Mouse (Mus musculus) CH12.LX (cell line): ENCODE measurements around the gene Tescl. TPM values are rescaled to one million over a fixed set of nuclear protein-coding genes. Genes with fewer than 3 reads are reported as not detected.

Experiments
- DNase-seq: peaks from one replicate; pipeline ENCODE4 v3.0.0-alpha.2; 2013; ENCODE audit errors: extremely low read depth
- H3K27ac ChIP-seq: 2 replicates; pipeline ENCODE4 v1.5.1; 2012; ENCODE audit warnings: low read depth, mild to moderate bottlenecking, control low read depth, moderate library complexity; ENCODE audit not compliant: insufficient read depth
- H3K27me3 ChIP-seq: replicated peaks from 2 replicates; pipeline ENCODE3; 2012; ENCODE audit warnings: inconsistent platforms
- H3K36me3 ChIP-seq, 2 experiments: replicated peaks in 1 of 2; 2 replicates each; pipeline versions ENCODE3 to v1.6.1; 2012; ENCODE audit warnings: inconsistent platforms in 1 of 2, low read length in 1 of 2, mild to moderate bottlenecking in 1 of 2, mixed read lengths in 1 of 2, moderate library complexity in 1 of 2; ENCODE audit not compliant: control insufficient read depth in 1 of 2, insufficient read depth in 1 of 2
- H3K4me1 ChIP-seq, 2 experiments: 2 replicates each; pipeline ENCODE4 v1.6.1; 2012; ENCODE audit warnings: inconsistent platforms in 1 of 2, moderate library complexity in 1 of 2; ENCODE audit not compliant: insufficient read depth in 2 of 2, control insufficient read depth in 1 of 2
- H3K4me2 ChIP-seq: 2 replicates; pipeline ENCODE4 v1.6.1; 2012; ENCODE audit warnings: low read depth, mild to moderate bottlenecking, control low read depth; ENCODE audit not compliant: poor library complexity, insufficient read depth, severe bottlenecking
- H3K4me3 ChIP-seq, 3 experiments: fragments of 150-350 bp in 1 of 3; sonication (generic) in 1 of 3; replicated peaks in 1 of 3; 2 replicates each; pipeline versions ENCODE3 to v1.5.1; 2011 to 2012; ENCODE audit warnings: low read depth in 2 of 3, low read length in 2 of 3, mild to moderate bottlenecking in 2 of 3, moderate library complexity in 2 of 3, control low read depth in 1 of 3, improper control_type of control experiment in 1 of 3, inconsistent platforms in 1 of 3, mixed read lengths in 1 of 3; ENCODE audit not compliant: poor library complexity in 1 of 3
- H3K79me2 ChIP-seq: replicated peaks from 2 replicates; pipeline ENCODE4 v1.6.1; 2012; ENCODE audit warnings: mild to moderate bottlenecking, moderate library complexity; ENCODE audit not compliant: control insufficient read depth, poor library complexity, insufficient read depth, severe bottlenecking; ENCODE audit errors: extremely low read depth
- H3K9ac ChIP-seq: 2 replicates; pipeline ENCODE4 v1.6.1; 2012; ENCODE audit warnings: low read depth, mild to moderate bottlenecking, control low read depth, moderate library complexity; ENCODE audit not compliant: insufficient read depth
- H3K9me3 ChIP-seq: replicated peaks from 2 replicates; pipeline ENCODE3; 2012; ENCODE audit warnings: low read length, inconsistent platforms, mixed read lengths
- CHD1 ChIP-seq: IDR thresholded peaks from 2 replicates; pipeline ENCODE4 v1.6.1; 2012; ENCODE audit warnings: low read depth, low read length, improper control_type of control experiment, inconsistent platforms
- CHD2 ChIP-seq: IDR thresholded peaks from 2 replicates; pipeline ENCODE4 v1.6.1; 2011; ENCODE audit warnings: low read length, improper control_type of control experiment
- CTCF ChIP-seq, 2 experiments: IDR thresholded peaks in 1 of 2; conservative IDR thresholded peaks in 1 of 2; 2 replicates each; pipeline ENCODE4 v1.5.1; 2011 to 2012; ENCODE audit warnings: low read depth in 2 of 2, low read length in 2 of 2, improper control_type of control experiment in 1 of 2, inconsistent platforms in 1 of 2, mild to moderate bottlenecking in 1 of 2, moderate library complexity in 1 of 2
- ELF1 ChIP-seq: IDR thresholded peaks from 2 replicates; pipeline ENCODE4 v1.6.1; 2014; ENCODE audit warnings: low read depth, mild to moderate bottlenecking, inconsistent platforms, low read length, improper control_type of control experiment
- ETS1 ChIP-seq: conservative IDR thresholded peaks from 2 replicates; pipeline ENCODE4 v1.6.1; 2012; ENCODE audit warnings: low read depth, mild to moderate bottlenecking, inconsistent platforms, low read length, improper control_type of control experiment, moderate library complexity
- GABPA ChIP-seq: IDR thresholded peaks from 2 replicates; pipeline ENCODE4 v1.6.1; 2012; ENCODE audit warnings: low read depth, low read length, improper control_type of control experiment, inconsistent platforms; ENCODE audit not compliant: insufficient replicate concordance
- HCFC1 ChIP-seq: IDR thresholded peaks from 2 replicates; pipeline ENCODE4 v1.6.1; 2012; ENCODE audit warnings: low read depth, mild to moderate bottlenecking, inconsistent platforms, low read length, improper control_type of control experiment
- JUND ChIP-seq: conservative IDR thresholded peaks from 2 replicates; pipeline ENCODE4 v1.6.1; 2011; ENCODE audit warnings: low read depth, low read length, improper control_type of control experiment
- KAT2A ChIP-seq: IDR thresholded peaks from 2 replicates; pipeline ENCODE4 v1.6.1; 2012; ENCODE audit warnings: low read length, improper control_type of control experiment, inconsistent platforms; ENCODE audit not compliant: insufficient replicate concordance
- MAFK ChIP-seq: IDR thresholded peaks from 2 replicates; pipeline ENCODE4 v1.6.1; 2011; ENCODE audit warnings: low read length, improper control_type of control experiment; ENCODE audit not compliant: insufficient replicate concordance
- MAX ChIP-seq: IDR thresholded peaks from 2 replicates; pipeline ENCODE4 v1.6.1; 2011; ENCODE audit warnings: low read length, improper control_type of control experiment
- MXI1 ChIP-seq: IDR thresholded peaks from 2 replicates; pipeline ENCODE4 v1.6.1; 2011; ENCODE audit warnings: mild to moderate bottlenecking, low read depth, low read length, improper control_type of control experiment
- MYC ChIP-seq: IDR thresholded peaks from 2 replicates; pipeline ENCODE4 v1.6.1; 2011; ENCODE audit warnings: low read depth, mild to moderate bottlenecking, improper control_type of control experiment, low read length
- NELFE ChIP-seq: IDR thresholded peaks from 2 replicates; pipeline ENCODE4 v1.6.1; 2011; ENCODE audit warnings: low read depth, low read length, improper control_type of control experiment
- NRF1 ChIP-seq: IDR thresholded peaks from 2 replicates; pipeline ENCODE4 v1.6.1; 2014; ENCODE audit warnings: low read depth, mild to moderate bottlenecking, inconsistent platforms, low read length, improper control_type of control experiment, moderate library complexity
- RAD21 ChIP-seq: IDR thresholded peaks from 2 replicates; pipeline ENCODE4 v1.6.1; 2011; ENCODE audit warnings: low read depth, mild to moderate bottlenecking, low read length, improper control_type of control experiment, moderate library complexity
- SIN3A ChIP-seq: IDR thresholded peaks from 2 replicates; pipeline ENCODE4 v1.6.1; 2012; ENCODE audit warnings: low read length, improper control_type of control experiment, inconsistent platforms
- SMC3 ChIP-seq: IDR thresholded peaks from 2 replicates; pipeline ENCODE4 v1.6.1; 2011; ENCODE audit warnings: low read depth, low read length, improper control_type of control experiment
- TBP ChIP-seq: conservative IDR thresholded peaks from 2 replicates; pipeline ENCODE4 v1.6.1; 2011; ENCODE audit warnings: low read depth, low read length, improper control_type of control experiment
- TCF12 ChIP-seq: IDR thresholded peaks from 2 replicates; pipeline ENCODE4 v1.6.1; 2014; ENCODE audit warnings: low read depth, mild to moderate bottlenecking, inconsistent platforms, low read length, improper control_type of control experiment
- USF1 ChIP-seq: IDR thresholded peaks from 2 replicates; pipeline ENCODE4 v1.6.1; 2014; ENCODE audit warnings: low read depth, mild to moderate bottlenecking, inconsistent platforms, low read length, improper control_type of control experiment
- USF2 ChIP-seq: conservative IDR thresholded peaks from 2 replicates; pipeline ENCODE4 v1.6.1; 2011; ENCODE audit warnings: low read depth, low read length, improper control_type of control experiment
- ZMIZ1 ChIP-seq: IDR thresholded peaks from 2 replicates; pipeline ENCODE4 v1.6.1; 2012; ENCODE audit warnings: low read depth, mild to moderate bottlenecking, inconsistent platforms, low read length, improper control_type of control experiment
- ZNF384 ChIP-seq: IDR thresholded peaks from 2 replicates; pipeline ENCODE4 v1.6.1; 2012; ENCODE audit warnings: low read depth, low read length, improper control_type of control experiment, inconsistent platforms
- dilution Hi-C: fragments of 300-500 bp; cut with MboI; formaldehyde crosslinking; loops from 2 replicates; pipeline ENCODE4 v1.14.3; 2020; ENCODE audit warnings: low sequenced_read_pairs; ENCODE audit not compliant: extremely low pct_unique_long_range_greater_than_20kb, extremely low pct_ligation_motif_present
- in situ Hi-C: fragments of 300-500 bp; cut with MboI; formaldehyde crosslinking; loops from 3 replicates; pipeline ENCODE4 v1.14.3; 2019; ENCODE audit warnings: low sequenced_read_pairs, low pct_ligation_motif_present, low pct_unique_long_range_greater_than_20kb, mixed read lengths
- polyA plus RNA-seq: library from polyadenylated mRNA; unstranded; fragments of >175 nt; gene quantifications from 2 replicates; pipeline ENCODE4 v1.2.1, GENCODE M21; 2012; ENCODE audit warnings: low read depth; ENCODE audit not compliant: insufficient read length
- total RNA-seq, 2 experiments: library from RNA; depleted of rRNA; stranded (reverse); fragments of 300-350 nt in 1 of 2; fragments of >200 nt in 1 of 2; gene quantifications; 2 replicates each; pipeline ENCODE4 v1.2.3; 2012 to 2014

The Tescl gene
- total and polyA plus RNA-seq, 3 experiments, result not detected

- DNase-seq, result no peak
- H3K9me3 ChIP-seq, result no peaks in the 10 kb centered on the region
- H3K27ac ChIP-seq, result no peak overlapping the region
- no peaks in the 10 kb centered on the region for H3K79me2 ChIP-seq
- dilution Hi-C loops, result no loop called here
- no peak for TF ChIP-seq SIN3A
- TF ChIP-seq MYC, result no peak
- no peak for TF ChIP-seq USF1
- TF ChIP-seq TCF12, result 0 out of 2 replicates have a peak, but pooled peaks have one; percentile 12
- in situ Hi-C loops, result loop anchor here (25.0 kb wide), 1 partner anchor 416 kb away; the partner anchor contains the start of genes Vmn1r180 and Vmn1r181
- no peak overlapping the region for H3K9ac ChIP-seq
- peaks cover 32 to 70% of the 10 kb centered on the region in 2 experiments for H3K4me1 ChIP-seq
- H3K36me3 ChIP-seq, result peaks cover 0 to 24% of the 10 kb centered on the region in 2 experiments
- H3K27me3 ChIP-seq, result no peaks in the 10 kb centered on the region
- H3K4me2 ChIP-seq, result no peak overlapping the region
- no peak overlapping the region for H3K4me3 ChIP-seq
Measured at GRCm38 (mm10) chr7:24378049-24378701, 44.4 kb upstream of the Tescl start.

GRCm38 (mm10) chr7:24377091-24377865, 43.5 kb upstream of the Tescl start:
- Histone ChIP-seq H3K27me3 (no peaks in the 10 kb centered on the region), H3K79me2 (no peaks in the 10 kb centered on the region), H3K9ac (no peak overlapping the region), H3K4me1 (peaks cover 37 to 71% of the 10 kb centered on the region in 2 experiments), H3K4me3 (no peak overlapping the region), H3K4me2 (no peak overlapping the region), H3K36me3 (peaks cover 0 to 22% of the 10 kb centered on the region in 2 experiments), H3K27ac (no peak overlapping the region), H3K9me3 (no peaks in the 10 kb centered on the region)
- no peak for DNase-seq
- dilution Hi-C loops (no loop called here), in situ Hi-C loops (loop anchor here (25.0 kb wide), 1 partner anchor 415 kb away; the partner anchor contains the start of genes Vmn1r180 and Vmn1r181)
- TF ChIP-seq MAX, result no peak
- TF ChIP-seq CHD1, result no peak
- no peak for TF ChIP-seq SMC3
- no peak for TF ChIP-seq TBP
- TF ChIP-seq ETS1, result no peak
- TF ChIP-seq ZMIZ1, result no peak

GRCm38 (mm10) chr7:24376456-24376855, 42.7 kb upstream of the Tescl start:
- Histone ChIP-seq H3K79me2 (no peaks in the 10 kb centered on the region), H3K36me3 (peaks cover 0 to 15% of the 10 kb centered on the region in 2 experiments), H3K4me3 (no peak overlapping the region), H3K9me3 (no peaks in the 10 kb centered on the region), H3K4me2 (no peak overlapping the region), H3K27ac (no peak overlapping the region), H3K4me1 (peaks cover 41 to 74% of the 10 kb centered on the region in 2 experiments), H3K9ac (no peak overlapping the region), H3K27me3 (no peaks in the 10 kb centered on the region)
- DNase-seq, result no peak
- dilution Hi-C loops (no loop called here), in situ Hi-C loops (loop anchor here (25.0 kb wide), 1 partner anchor 414 kb away; the partner anchor contains the start of genes Vmn1r180 and Vmn1r181)
- TF ChIP-seq HCFC1 (no peak), NELFE (no peak), RAD21 (no peak), NRF1 (no peak), CTCF (conservative IDR thresholded peaks at IDR 0.05 in 1 of 2, IDR thresholded peaks at IDR 0.05 in 1 of 2; ENCODE audit: low read depth in 2 of 2, low read length in 2 of 2) (no peak), GABPA (no peak), KAT2A (no peak), MXI1 (no peak), MAX (no peak), ZMIZ1 (no peak), MAFK (no peak), USF2 (no peak), ZNF384 (no peak), ELF1 (no peak), JUND (no peak), CHD2 (no peak)
